Mouse (Mus musculus) MEL (cell line): ENCODE measurements around the gene Spry1. TPM values are rescaled to one million over a fixed set of nuclear protein-coding genes. Genes with fewer than 3 reads are reported as not detected.

Source experiments
- DNase-seq: peaks from one replicate; pipeline ENCODE4 v3.0.0; 2011; ENCODE audit warnings: low read depth, low spot score
- H3K27ac ChIP-seq: 2 replicates; pipeline ENCODE4 v1.5.1; 2012; ENCODE audit warnings: low read depth, mild to moderate bottlenecking, control low read depth, low read length, moderate library complexity; ENCODE audit not compliant: control insufficient read depth
- H3K27me3 ChIP-seq, 2 experiments: fragments of 150-350 bp in 1 of 2; sonication (generic) in 1 of 2; 2 replicates each; pipeline ENCODE4 v1.6.1; 2012; ENCODE audit warnings: low read length in 2 of 2, mild to moderate bottlenecking in 2 of 2, improper control_type of control experiment in 1 of 2, moderate library complexity in 1 of 2; ENCODE audit not compliant: insufficient read depth in 2 of 2, control insufficient read depth in 1 of 2
- H3K36me3 ChIP-seq, 2 experiments: 2 replicates each; pipeline ENCODE4 v1.6.1; 2012 to 2014; ENCODE audit warnings: low read length in 2 of 2, improper control_type of control experiment in 1 of 2, inconsistent platforms in 1 of 2, mild to moderate bottlenecking in 1 of 2; ENCODE audit not compliant: insufficient read depth in 2 of 2, control insufficient read depth in 1 of 2
- H3K4me1 ChIP-seq, 2 experiments: fragments of 150-350 bp in 1 of 2; sonication (generic) in 1 of 2; 2 replicates each; pipeline ENCODE4 v1.6.1; 2012; ENCODE audit warnings: low read length in 2 of 2, improper control_type of control experiment in 1 of 2, mild to moderate bottlenecking in 1 of 2; ENCODE audit not compliant: insufficient read depth in 2 of 2, control insufficient read depth in 1 of 2
- H3K4me3 ChIP-seq, 2 experiments: fragments of 150-350 bp in 1 of 2; sonication (generic) in 1 of 2; 2 replicates each; pipeline ENCODE4 v1.5.1; 2012; ENCODE audit warnings: low read depth in 2 of 2, low read length in 2 of 2, mild to moderate bottlenecking in 2 of 2, moderate library complexity in 2 of 2, control low read depth in 1 of 2, improper control_type of control experiment in 1 of 2; ENCODE audit not compliant: control insufficient read depth in 1 of 2, insufficient read depth in 1 of 2
- H3K79me2 ChIP-seq: 2 replicates; pipeline ENCODE4 v1.6.1; 2012; ENCODE audit warnings: mild to moderate bottlenecking, low read length, moderate library complexity; ENCODE audit not compliant: control insufficient read depth, poor library complexity, insufficient read depth
- H3K9ac ChIP-seq: 2 replicates; pipeline ENCODE4 v1.6.1; 2012; ENCODE audit warnings: low read depth, mild to moderate bottlenecking, control low read depth, low read length, moderate library complexity; ENCODE audit not compliant: control insufficient read depth, poor library complexity, severe bottlenecking
- H3K9me3 ChIP-seq: fragments of 150-350 bp; sonication (generic); replicated peaks from 2 replicates; pipeline ENCODE4 v1.6.1; 2012; ENCODE audit warnings: mild to moderate bottlenecking, low read length, improper control_type of control experiment, moderate library complexity; ENCODE audit not compliant: insufficient read depth
- ETS1 ChIP-seq: IDR thresholded peaks from 2 replicates; pipeline ENCODE4 v1.6.1; 2012; ENCODE audit warnings: low read depth, mild to moderate bottlenecking, inconsistent platforms, low read length, improper control_type of control experiment, moderate library complexity
- GABPA ChIP-seq: IDR thresholded peaks from 2 replicates; pipeline ENCODE4 v1.6.1; 2012; ENCODE audit warnings: low read depth, mild to moderate bottlenecking, inconsistent platforms, low read length, improper control_type of control experiment, moderate library complexity
- GATA1 ChIP-seq: IDR thresholded peaks from 2 replicates; pipeline ENCODE4 v1.6.1; 2011; ENCODE audit warnings: low read depth, low read length, improper control_type of control experiment
- JUND ChIP-seq: IDR thresholded peaks from 2 replicates; pipeline ENCODE4 v1.6.1; 2011; ENCODE audit warnings: low read depth, mild to moderate bottlenecking, improper control_type of control experiment, low read length
- MAFK ChIP-seq: IDR thresholded peaks from 2 replicates; pipeline ENCODE4 v1.6.1; 2011; ENCODE audit warnings: low read depth, mild to moderate bottlenecking, low read length, improper control_type of control experiment, borderline replicate concordance
- MYB ChIP-seq: IDR thresholded peaks from 2 replicates; pipeline ENCODE4 v1.6.1; 2011; ENCODE audit warnings: mild to moderate bottlenecking, low read depth, low read length, improper control_type of control experiment
- MYC ChIP-seq: IDR thresholded peaks from 2 replicates; pipeline ENCODE4 v1.6.1; 2011; ENCODE audit warnings: low read depth, mild to moderate bottlenecking, low read length, improper control_type of control experiment, moderate library complexity
- POLR2AphosphoS2 ChIP-seq: IDR thresholded peaks from 2 replicates; pipeline ENCODE4 v1.6.1; 2011; ENCODE audit warnings: low read length, improper control_type of control experiment
- RAD21 ChIP-seq: IDR thresholded peaks from 2 replicates; pipeline ENCODE4 v1.6.1; 2011; ENCODE audit warnings: mild to moderate bottlenecking, low read depth, low read length, improper control_type of control experiment
- RCOR1 ChIP-seq: IDR thresholded peaks from 2 replicates; pipeline ENCODE4 v1.6.1; 2012; ENCODE audit warnings: low read depth, mild to moderate bottlenecking, inconsistent platforms, low read length, improper control_type of control experiment
- SIN3A ChIP-seq: IDR thresholded peaks from 2 replicates; pipeline ENCODE4 v1.6.1; 2012; ENCODE audit warnings: low read length, improper control_type of control experiment, inconsistent platforms
- TAL1 ChIP-seq: IDR thresholded peaks from 2 replicates; pipeline ENCODE4 v1.6.1; 2012; ENCODE audit warnings: mild to moderate bottlenecking, inconsistent platforms, low read length, moderate library complexity, mixed read lengths
- UBTF ChIP-seq: IDR thresholded peaks from 2 replicates; pipeline ENCODE4 v1.6.1; 2012; ENCODE audit warnings: low read depth, mild to moderate bottlenecking, inconsistent platforms, low read length, improper control_type of control experiment, moderate library complexity, borderline replicate concordance; ENCODE audit not compliant: insufficient read depth
- USF1 ChIP-seq: IDR thresholded peaks from 2 replicates; pipeline ENCODE4 v1.6.1; 2014; ENCODE audit warnings: low read depth, mild to moderate bottlenecking, inconsistent platforms, low read length, improper control_type of control experiment, moderate library complexity
- ZC3H11A ChIP-seq: IDR thresholded peaks from 2 replicates; pipeline ENCODE4 v1.6.1; 2012; ENCODE audit warnings: low read depth, mild to moderate bottlenecking, inconsistent platforms, low read length, improper control_type of control experiment
- ZMIZ1 ChIP-seq: IDR thresholded peaks from 2 replicates; pipeline ENCODE4 v1.6.1; 2012; ENCODE audit warnings: low read depth, mild to moderate bottlenecking, inconsistent platforms, low read length, improper control_type of control experiment, moderate library complexity
- ZNF384 ChIP-seq: IDR thresholded peaks from 2 replicates; pipeline ENCODE4 v1.6.1; 2012; ENCODE audit warnings: low read depth, mild to moderate bottlenecking, inconsistent platforms, low read length, improper control_type of control experiment
- polyA plus RNA-seq, 2 experiments: library from polyadenylated mRNA; stranded (reverse) in 1 of 2; unstranded in 1 of 2; fragments of >175 nt in 1 of 2; fragments of >200 nt in 1 of 2; gene quantifications; 2 replicates each; pipeline versions ENCODE4 v1.2.1 to v1.2.4; 2012; ENCODE audit warnings: low replicate concordance in 2 of 2, low read depth in 1 of 2; ENCODE audit not compliant: insufficient read length in 2 of 2, insufficient read depth in 1 of 2, missing spikeins in 1 of 2
- total RNA-seq: library from RNA; depleted of rRNA; stranded (reverse); fragments of 300-350 nt; gene quantifications from 2 replicates; pipeline ENCODE4 v1.2.3, GENCODE M21; 2012

Spry1 gene
- total and polyA plus RNA-seq, 3 experiments = 0.31 TPM; not detected in 2

- TF ChIP-seq MAFK = no peak
- TF ChIP-seq ZC3H11A = no peak
- TF ChIP-seq TAL1 = peak; percentile 36; the same call in 1 of the 2 replicates
- TF ChIP-seq MYC = 0 out of 2 replicates have a peak, but pooled peaks have one; percentile 26
- peak; percentile 17; the same call in 1 of the 2 replicates for TF ChIP-seq MYB
- no peak for TF ChIP-seq UBTF
- peak; percentile 59 for TF ChIP-seq ETS1
- TF ChIP-seq POLR2AphosphoS2 = no peak
- TF ChIP-seq SIN3A = peak; percentile 48; the same call in 1 of the 2 replicates
- TF ChIP-seq RAD21 = no peak
- TF ChIP-seq ZMIZ1 = no peak
- TF ChIP-seq GATA1 = peak; percentile 48; the same call in 1 of the 2 replicates
- TF ChIP-seq ZNF384 = no peak
- no peak for TF ChIP-seq USF1
- TF ChIP-seq, all 39 proteins: peak for 12
These were observed 26.8 kb downstream of the Spry1 start (continued) for GRCm38 (mm10) chr3:37666291-37667118.

GRCm38 (mm10) chr3:37667119-37667467 is 27.3 kb downstream of the Spry1 start:
- Histone ChIP-seq H3K9ac (no peak overlapping the region), H3K36me3 (peaks cover 0 to 40% of the 10 kb centered on the region in 2 experiments; a peak in 2 of 4 replicates), H3K27me3 (no peaks in the 10 kb centered on the region), H3K9me3 (no peaks in the 10 kb centered on the region), H3K4me3 (peak overlapping the region in 1 of 2 experiments; percentile 37; a peak in 1 of 4 replicates), H3K79me2 (peaks cover 23% of the 10 kb centered on the region), H3K27ac (peak overlapping the region; percentile 3; the same call in 1 of the 2 replicates)
- TF ChIP-seq RCOR1 = no peak
- no peak for TF ChIP-seq MAFK
- no peak for TF ChIP-seq GABPA
- TF ChIP-seq, all 39 proteins: peak for 0
- no peak for DNase-seq
- peaks cover 17 to 29% of the 10 kb centered on the region in 2 experiments for H3K4me1 ChIP-seq

GRCm38 (mm10) chr3:37667736-37668135 is 28.0 kb downstream of the Spry1 start:
- peaks cover 22 to 33% of the 10 kb centered on the region in 2 experiments for H3K4me1 ChIP-seq
- peaks cover 0 to 45% of the 10 kb centered on the region in 2 experiments; a peak in 2 of 4 replicates for H3K36me3 ChIP-seq
- peak; percentile 40 for DNase-seq

More at GRCm38 (mm10) chr3:37667736-37668135, 28.0 kb downstream of the Spry1 start:
- TF ChIP-seq GATA1 (no peak), JUND (no peak), RAD21 (no peak), GABPA (no peak)
- H3K27me3 ChIP-seq = no peaks in the 10 kb centered on the region
- H3K9me3 ChIP-seq = no peaks in the 10 kb centered on the region
- H3K27ac ChIP-seq = no peak overlapping the region
- peak overlapping the region; percentile 12; the same call in 1 of the 2 replicates for H3K9ac ChIP-seq
- peaks cover 25% of the 10 kb centered on the region for H3K79me2 ChIP-seq
- H3K4me3 ChIP-seq = peak overlapping the region; percentile 25 to 30; a peak in 3 of 4 replicates
